Mouse (Mus musculus) liver, embryonic 11.5 days (tissue): ENCODE measurements around the gene Mturn. TPM values are rescaled to one million over a fixed set of nuclear protein-coding genes. Genes with fewer than 3 reads are reported as not detected.

ENCODE experiments used
- ATAC-seq: fragments of 200-750 bp; cut with Nextera tagmentation; replicated peaks from 2 replicates; pipeline ENCODE4 v1.8.0; 2017; ENCODE audit warnings: moderate number of reproducible peaks, mild to moderate bottlenecking, moderate TSS enrichment, moderate library complexity; ENCODE audit not compliant: low FRiP score
- DNase-seq: peaks from one replicate; pipeline ENCODE4 v3.0.0-alpha.2; 2017; ENCODE audit warnings: low spot score
- H3K27ac ChIP-seq: fragments of 300-500 bp; sonication (generic); 2 replicates; pipeline ENCODE4 v1.5.1; 2014; ENCODE audit warnings: mild to moderate bottlenecking, low read depth, low read length, control low read depth
- H3K27me3 ChIP-seq: fragments of 300-500 bp; sonication (generic); replicated peaks from 2 replicates; pipeline ENCODE4 v1.6.1; 2014; ENCODE audit warnings: low read length, mixed read lengths; ENCODE audit not compliant: control insufficient read depth, insufficient read depth
- H3K36me3 ChIP-seq: fragments of 300-500 bp; sonication (generic); 2 replicates; pipeline ENCODE4 v1.6.1; 2014; ENCODE audit warnings: mild to moderate bottlenecking, low read length, moderate library complexity, mixed read lengths; ENCODE audit not compliant: control insufficient read depth, insufficient read depth
- H3K4me1 ChIP-seq: fragments of 300-500 bp; sonication (generic); replicated peaks from 2 replicates; pipeline ENCODE4 v1.6.1; 2014; ENCODE audit warnings: low read length, mixed read lengths; ENCODE audit not compliant: control insufficient read depth, insufficient read depth
- H3K4me2 ChIP-seq: fragments of 300-500 bp; sonication (generic); 2 replicates; pipeline ENCODE4 v1.6.1; 2014; ENCODE audit warnings: mild to moderate bottlenecking, control low read depth, moderate library complexity
- H3K4me3 ChIP-seq: fragments of 300-500 bp; sonication (generic); 2 replicates; pipeline ENCODE4 v1.5.1; 2014; ENCODE audit warnings: low read depth, low read length, control low read depth
- H3K9ac ChIP-seq: fragments of 300-500 bp; sonication (generic); 2 replicates; pipeline ENCODE4 v1.6.1; 2014; ENCODE audit warnings: low read depth, low read length, control low read depth
- H3K9me3 ChIP-seq: fragments of 300-500 bp; sonication (generic); 2 replicates; pipeline ENCODE4 v1.6.1; 2016; ENCODE audit warnings: low read length, inconsistent platforms, mixed read lengths; ENCODE audit not compliant: control insufficient read depth
- WGBS: fragments of 180-500 bp; shearing (Covaris S2); extraction: QIAGEN DNeasy Blood & Tissue Kit; methylation state at CpG from one replicate; pipeline ENCODE4 v1.1.7; 2014; 5-methylcytosine and 5-hydroxymethylcytosine counted together
- polyA plus RNA-seq: library from polyadenylated mRNA; unstranded; fragments of >200 nt; fragmentation: Nextera tagmentation; extraction: Ambion mirVana; gene quantifications from 2 replicates; pipeline ENCODE4 v1.2.1, GENCODE M21; 2014

The Mturn gene
- polyA plus RNA-seq, 1 experiment from 2014 or later, result 1.8 TPM

DNA sequence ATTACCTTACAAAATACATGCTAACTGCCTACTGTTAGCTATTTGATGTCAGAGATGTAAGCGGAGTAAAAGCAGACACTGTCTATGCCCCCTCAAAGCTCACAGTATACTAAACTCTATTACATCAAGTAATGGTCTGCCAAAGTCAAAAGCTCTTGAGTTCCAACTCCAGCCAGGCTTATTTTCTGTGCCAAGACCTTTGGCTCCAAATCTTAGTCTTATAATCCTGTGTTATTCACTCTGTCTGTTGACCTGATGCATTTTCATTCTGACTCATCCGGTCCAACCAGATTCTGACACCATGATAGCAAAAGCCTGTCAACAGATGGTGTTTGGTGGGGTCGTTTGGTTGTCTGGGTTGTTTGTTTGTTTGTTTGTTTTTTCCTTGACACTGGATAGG lies 50.3 kb downstream of the Mturn start:
- 70% methylated on average over 3 of the region's 3 CpGs for WGBS
- Histone ChIP-seq H3K36me3 (no peaks in the 10 kb centered on the region), H3K4me2 (no peak overlapping the region), H3K9me3 (no peaks in the 10 kb centered on the region), H3K27ac (no peak overlapping the region), H3K4me3 (no peak overlapping the region), H3K9ac (no peak overlapping the region), H3K27me3 (no peaks in the 10 kb centered on the region), H3K4me1 (no peaks in the 10 kb centered on the region)
- DNase-seq (no peak), ATAC-seq (no peak)

- Histone ChIP-seq H3K4me2 (no peak overlapping the region), H3K9me3 (no peaks in the 10 kb centered on the region), H3K27ac (no peak overlapping the region), H3K36me3 (no peaks in the 10 kb centered on the region), H3K9ac (no peak overlapping the region), H3K4me1 (no peaks in the 10 kb centered on the region), H3K27me3 (no peaks in the 10 kb centered on the region), H3K4me3 (no peak overlapping the region)
- DNase-seq (no peak), ATAC-seq (no peak)
- WGBS, result 63% methylated on average over 7 of the region's 7 CpGs
These were observed 51.3 kb downstream of the Mturn start for GRCm38 (mm10) chr6:54732721-54733120.

- WGBS, result 42% methylated on average over 9 of the region's 9 CpGs
- ATAC-seq (no peak), DNase-seq (no peak)
- H3K27me3 ChIP-seq, result no peaks in the 10 kb centered on the region
- H3K27ac ChIP-seq, result no peak overlapping the region
- H3K4me2 ChIP-seq, result no peak overlapping the region
- H3K9ac ChIP-seq, result no peak overlapping the region
- H3K4me3 ChIP-seq, result no peak overlapping the region
- no peaks in the 10 kb centered on the region for H3K4me1 ChIP-seq
- no peaks in the 10 kb centered on the region for H3K9me3 ChIP-seq
- H3K36me3 ChIP-seq, result no peaks in the 10 kb centered on the region
These were observed 54.7 kb downstream of the Mturn start for GRCm38 (mm10) chr6:54736126-54736525.

GRCm38 (mm10) chr6:54737255-54737654 lies 55.8 kb downstream of the Mturn start:
- ATAC-seq, result no peak
- H3K9me3 ChIP-seq, result no peaks in the 10 kb centered on the region
- WGBS, result 78% methylated on average over 3 of the region's 3 CpGs

GRCm38 (mm10) chr6:54737684-54738083 lies 56.3 kb downstream of the Mturn start:
- Histone ChIP-seq H3K4me1 (no peaks in the 10 kb centered on the region), H3K4me2 (no peak overlapping the region), H3K9me3 (no peaks in the 10 kb centered on the region), H3K27ac (no peak overlapping the region), H3K9ac (no peak overlapping the region), H3K27me3 (no peaks in the 10 kb centered on the region), H3K36me3 (no peaks in the 10 kb centered on the region), H3K4me3 (no peak overlapping the region)
- DNase-seq (no peak), ATAC-seq (no peak)
- 67% methylated on average over 3 of the region's 3 CpGs for WGBS

More at GRCm38 (mm10) chr6:54737255-54737654, 55.8 kb downstream of the Mturn start:
- Histone ChIP-seq H3K9ac (no peak overlapping the region), H3K36me3 (no peaks in the 10 kb centered on the region), H3K27ac (no peak overlapping the region), H3K4me3 (no peak overlapping the region), H3K4me1 (no peaks in the 10 kb centered on the region), H3K4me2 (no peak overlapping the region), H3K27me3 (no peaks in the 10 kb centered on the region)
- DNase-seq, result no peak

DNA sequence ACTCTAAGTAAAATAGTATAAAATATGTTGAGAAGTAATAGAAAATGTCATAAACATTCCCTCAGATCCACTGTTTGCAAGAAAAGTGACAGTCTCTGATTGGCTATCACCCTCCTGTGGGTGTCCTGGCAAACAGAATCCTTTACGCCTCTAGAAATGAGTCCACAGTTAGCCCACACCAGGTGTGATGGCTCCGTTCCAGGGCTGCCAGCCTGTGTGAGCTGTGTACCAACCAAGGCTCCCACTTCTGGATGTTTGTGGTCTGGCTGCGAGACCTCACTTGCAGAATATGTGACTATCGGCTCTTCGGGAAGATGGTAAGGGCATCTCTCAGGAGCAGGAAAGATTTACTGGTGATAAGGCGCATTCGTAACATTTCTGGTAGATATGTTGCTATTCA lies 67.6 kb downstream of the Mturn start:
- H3K27ac ChIP-seq, result no peak overlapping the region
- H3K27me3 ChIP-seq, result no peaks in the 10 kb centered on the region
- H3K36me3 ChIP-seq, result no peaks in the 10 kb centered on the region
- no peak overlapping the region for H3K4me3 ChIP-seq
- ATAC-seq (no peak), DNase-seq (no peak)
- no peaks in the 10 kb centered on the region for H3K9me3 ChIP-seq
- H3K4me2 ChIP-seq, result no peak overlapping the region
- no peak overlapping the region for H3K9ac ChIP-seq
- no peaks in the 10 kb centered on the region; the same call in 1 of the 2 replicates for H3K4me1 ChIP-seq
- WGBS, result 88% methylated on average over 7 of the region's 7 CpGs

DNA sequence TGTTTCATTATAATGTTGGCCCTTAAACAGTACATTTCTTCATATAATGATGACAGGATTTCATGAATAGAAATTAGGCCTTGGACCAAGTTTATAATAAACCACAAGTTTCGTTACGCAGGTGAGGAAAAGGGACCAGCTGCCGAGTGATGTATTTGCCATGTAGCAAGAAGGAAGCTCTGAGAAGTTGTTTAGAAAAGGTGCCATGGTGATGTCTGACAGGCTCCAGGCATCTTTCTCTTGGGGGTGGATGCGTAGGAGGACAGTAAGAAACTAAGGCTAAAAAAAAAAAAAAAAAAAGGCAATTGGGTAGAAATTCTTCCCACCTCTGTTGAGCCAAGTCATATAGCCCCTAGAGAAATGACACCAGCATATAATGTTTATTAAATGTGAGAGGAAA lies 70.2 kb downstream of the Mturn start:
- Histone ChIP-seq H3K27ac (no peak overlapping the region), H3K4me3 (no peak overlapping the region), H3K27me3 (no peaks in the 10 kb centered on the region), H3K9ac (no peak overlapping the region), H3K36me3 (no peaks in the 10 kb centered on the region), H3K4me2 (no peak overlapping the region), H3K9me3 (no peaks in the 10 kb centered on the region), H3K4me1 (no peaks in the 10 kb centered on the region; the same call in 1 of the 2 replicates)
- no peak for DNase-seq
- WGBS, result 83% methylated on average over 4 of the region's 4 CpGs
- ATAC-seq, result no peak

DNA sequence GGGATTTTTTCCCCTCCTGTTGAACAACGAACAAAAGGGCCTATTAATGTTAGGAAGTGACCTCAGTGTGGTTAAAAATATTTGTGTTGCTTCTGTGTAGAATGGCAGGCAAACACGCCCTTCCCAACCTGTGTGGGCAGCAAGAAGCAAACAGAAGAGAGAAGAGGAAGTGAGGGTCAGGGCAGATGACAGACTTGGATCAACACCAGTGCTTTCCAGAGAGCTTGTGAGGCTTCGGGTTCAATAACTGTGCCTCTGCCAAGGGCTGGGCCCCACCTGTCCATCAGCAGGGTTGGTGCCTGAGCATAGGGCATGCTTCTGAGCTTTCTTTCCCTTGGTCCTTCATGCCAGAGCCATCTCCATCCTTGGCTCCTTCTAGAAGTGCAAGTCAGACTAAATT lies 70.7 kb downstream of the Mturn start:
- DNase-seq, result no peak
- Histone ChIP-seq H3K27ac (no peak overlapping the region), H3K9me3 (no peaks in the 10 kb centered on the region), H3K36me3 (no peaks in the 10 kb centered on the region), H3K9ac (no peak overlapping the region), H3K27me3 (no peaks in the 10 kb centered on the region), H3K4me2 (no peak overlapping the region), H3K4me1 (no peaks in the 10 kb centered on the region; the same call in 1 of the 2 replicates), H3K4me3 (no peak overlapping the region)
- 34% methylated on average over 3 of the region's 3 CpGs for WGBS
- no peak for ATAC-seq
